Mouse (Mus musculus): Measurements from ENCODE around the gene Mcm3ap. TPM values are rescaled to one million over a fixed set of nuclear protein-coding genes. Genes with fewer than 3 reads are reported as not detected.

Mcm3ap gene
- total and polyA plus RNA-seq, 2 experiments from 2014 or later, result 35.6 to 66.4 TPM

GRCm38 (mm10) chr10:76497522-76497921, 28.8 kb downstream of the Mcm3ap start:
- peaks cover 75% of the 10 kb centered on the region for H3K36me3 ChIP-seq (ENCODE audit: insufficient read depth, low read length)
- no peaks in the 10 kb centered on the region for H3K9me3 ChIP-seq (ENCODE audit: low read length)
- no peak overlapping the region for H3K27ac ChIP-seq (ENCODE audit: low read depth, low read length)
- no peak for TF ChIP-seq CTCF (IDR thresholded peaks at IDR 0.05)
- ATAC-seq (ENCODE audit: low FRiP score) (no peak), DNase-seq (ENCODE audit: low spot score) (no peak)
- H3K9ac ChIP-seq (replicated peaks; ENCODE audit: low read length, poor library complexity, severe bottlenecking), result no peak overlapping the region
- 98% methylated on average over 4 of the region's 4 CpGs for WGBS
- no peaks in the 10 kb centered on the region for H3K27me3 ChIP-seq (ENCODE audit: insufficient read depth, low read length)
- H3K4me2 ChIP-seq (ENCODE audit: low read depth, low read length, poor library complexity, severe bottlenecking), result no peak overlapping the region
- no peak overlapping the region for H3K4me3 ChIP-seq (ENCODE audit: low read depth, low read length)
- H3K4me1 ChIP-seq (ENCODE audit: insufficient read depth, low read length), result no peaks in the 10 kb centered on the region

GRCm38 (mm10) chr10:76504271-76504943, 35.7 kb downstream of the Mcm3ap start:
- DNase-seq (ENCODE audit: low spot score), result no peak
- WGBS, result 90% methylated on average over 11 of the region's 11 CpGs
- TF ChIP-seq CTCF (IDR thresholded peaks at IDR 0.05), result no peak
- Histone ChIP-seq H3K27ac (ENCODE audit: low read depth, low read length) (no peak overlapping the region), H3K36me3 (ENCODE audit: insufficient read depth, low read length) (peaks cover 78% of the 10 kb centered on the region), H3K4me1 (ENCODE audit: insufficient read depth, low read length) (no peaks in the 10 kb centered on the region), H3K27me3 (ENCODE audit: insufficient read depth, low read length) (no peaks in the 10 kb centered on the region), H3K9me3 (ENCODE audit: low read length) (no peaks in the 10 kb centered on the region), H3K4me2 (ENCODE audit: low read depth, low read length, poor library complexity, severe bottlenecking) (no peak overlapping the region), H3K9ac (replicated peaks; ENCODE audit: low read length, poor library complexity, severe bottlenecking) (no peak overlapping the region), H3K4me3 (ENCODE audit: low read depth, low read length) (no peak overlapping the region)
- ATAC-seq (ENCODE audit: low FRiP score), result no peak

- Histone ChIP-seq H3K9ac (replicated peaks; ENCODE audit: low read length, poor library complexity, severe bottlenecking) (no peak overlapping the region), H3K9me3 (ENCODE audit: low read length) (no peaks in the 10 kb centered on the region), H3K36me3 (ENCODE audit: insufficient read depth, low read length) (peaks cover 75% of the 10 kb centered on the region), H3K4me2 (ENCODE audit: low read depth, low read length, poor library complexity, severe bottlenecking) (no peak overlapping the region), H3K4me1 (ENCODE audit: insufficient read depth, low read length) (no peaks in the 10 kb centered on the region), H3K27me3 (ENCODE audit: insufficient read depth, low read length) (no peaks in the 10 kb centered on the region), H3K27ac (ENCODE audit: low read depth, low read length) (no peak overlapping the region), H3K4me3 (ENCODE audit: low read depth, low read length) (no peak overlapping the region)
- no peak for ATAC-seq (ENCODE audit: low FRiP score)
- 96% methylated on average over 7 of the region's 7 CpGs for WGBS
- DNase-seq (ENCODE audit: low spot score), result no peak
- no peak for TF ChIP-seq CTCF (IDR thresholded peaks at IDR 0.05)
Observed at GRCm38 (mm10) chr10:76505865-76506264, 37.1 kb downstream of the Mcm3ap start.

GRCm38 (mm10) chr10:76512965-76513583, 44.3 kb downstream of the Mcm3ap start:
- ATAC-seq (ENCODE audit: low FRiP score) (0 out of 2 replicates have a peak, but pooled peaks have one; percentile 54), DNase-seq (ENCODE audit: low spot score) (peak; percentile 79)
- Histone ChIP-seq H3K9ac (replicated peaks; ENCODE audit: low read length, poor library complexity, severe bottlenecking) (no peak overlapping the region), H3K9me3 (ENCODE audit: low read length) (no peaks in the 10 kb centered on the region), H3K4me1 (ENCODE audit: insufficient read depth, low read length) (no peaks in the 10 kb centered on the region), H3K4me2 (ENCODE audit: low read depth, low read length, poor library complexity, severe bottlenecking) (no peak overlapping the region), H3K4me3 (ENCODE audit: low read depth, low read length) (no peak overlapping the region), H3K36me3 (ENCODE audit: insufficient read depth, low read length) (peaks cover 56% of the 10 kb centered on the region), H3K27ac (ENCODE audit: low read depth, low read length) (no peak overlapping the region), H3K27me3 (ENCODE audit: insufficient read depth, low read length) (no peaks in the 10 kb centered on the region)
- WGBS, result 44% methylated on average over 5 of the region's 5 CpGs
- TF ChIP-seq CTCF (IDR thresholded peaks at IDR 0.05), result peak; percentile 83

GRCm38 (mm10) chr10:76530922-76531321, 62.2 kb downstream of the Mcm3ap start:
- Histone ChIP-seq H3K27ac (ENCODE audit: low read depth, low read length) (no peak overlapping the region), H3K9me3 (ENCODE audit: low read length) (no peaks in the 10 kb centered on the region), H3K36me3 (ENCODE audit: insufficient read depth, low read length) (peaks cover 12% of the 10 kb centered on the region), H3K27me3 (ENCODE audit: insufficient read depth, low read length) (no peaks in the 10 kb centered on the region), H3K9ac (replicated peaks; ENCODE audit: low read length, poor library complexity, severe bottlenecking) (peak overlapping the region; percentile 65; the same call in 1 of the 2 replicates), H3K4me3 (ENCODE audit: low read depth, low read length) (peak overlapping the region; percentile 68), H3K4me1 (ENCODE audit: insufficient read depth, low read length) (peaks cover 7% of the 10 kb centered on the region; the same call in 1 of the 2 replicates), H3K4me2 (ENCODE audit: low read depth, low read length, poor library complexity, severe bottlenecking) (peak overlapping the region; percentile 69)
- WGBS, result 1% methylated on average over 11 of the region's 11 CpGs
- ATAC-seq (ENCODE audit: low FRiP score), result no peak
- TF ChIP-seq CTCF (IDR thresholded peaks at IDR 0.05), result no peak
- DNase-seq (ENCODE audit: low spot score), result no peak

GRCm38 (mm10) chr10:76531375-76531774, 62.6 kb downstream of the Mcm3ap start, which contains the start of gene Lss:
Gene Lss (plus strand): TSS chr10:76531588.
- peak within 1 kb of the TSS; percentile 68 for H3K4me3 ChIP-seq (ENCODE audit: low read depth, low read length)
- under 1% methylated on average over 30 of the region's 37 CpGs for WGBS
- peak; percentile 100 for ATAC-seq (ENCODE audit: low FRiP score)
- H3K27me3 ChIP-seq (ENCODE audit: insufficient read depth, low read length), result no peaks in the 10 kb centered on the region
- TF ChIP-seq CTCF (IDR thresholded peaks at IDR 0.05), result peak; percentile 66
- DNase-seq (ENCODE audit: low spot score), result peak; percentile 98
- H3K9me3 ChIP-seq (ENCODE audit: low read length), result no peaks in the 10 kb centered on the region
- peak within 1 kb of the TSS; percentile 65 for H3K9ac ChIP-seq (replicated peaks; ENCODE audit: low read length, poor library complexity, severe bottlenecking)
- peak within 1 kb of the TSS; percentile 55 for H3K27ac ChIP-seq (ENCODE audit: low read depth, low read length)
- H3K4me2 ChIP-seq (ENCODE audit: low read depth, low read length, poor library complexity, severe bottlenecking), result peak within 1 kb of the TSS; percentile 69
- H3K36me3 ChIP-seq (ENCODE audit: insufficient read depth, low read length), result peaks cover 15% of the 10 kb centered on the region
- peaks cover 7% of the 10 kb centered on the region; the same call in 1 of the 2 replicates for H3K4me1 ChIP-seq (ENCODE audit: insufficient read depth, low read length)

Measured in midbrain, postnatal 0 days (tissue).